Mouse (Mus musculus): ENCODE measurements around the gene Ptma. TPM values are rescaled to one million over a fixed set of nuclear protein-coding genes. Genes with fewer than 3 reads are reported as not detected.

Ptma gene
- total RNA-seq, 2 experiments from 2014 or later: 58.5 to 108 TPM

DNA sequence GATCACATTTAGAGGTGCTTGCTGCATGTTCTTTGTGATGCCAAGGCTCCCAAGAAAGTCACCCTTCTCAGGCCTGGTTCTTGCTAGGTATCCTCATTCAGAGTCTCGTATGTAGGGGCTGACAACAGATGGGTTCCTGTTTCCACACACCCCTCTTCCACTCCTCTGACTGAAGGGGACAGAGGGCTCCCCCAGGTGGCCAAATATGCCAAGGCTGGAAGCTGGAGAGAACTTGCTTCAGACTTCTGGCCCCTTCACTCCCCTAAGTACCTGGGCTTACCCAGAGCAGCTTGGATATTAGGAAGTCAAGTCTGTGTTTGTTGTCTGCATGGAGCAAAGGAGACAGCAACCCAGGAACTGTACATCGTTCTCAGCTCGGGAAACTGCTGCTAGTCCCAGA, 26.6 kb upstream of the Ptma start:
- DNase-seq: peak; percentile 77
- TF ChIP-seq CTCF (IDR thresholded peaks at IDR 0.05): peak; percentile 81
- H3K27ac ChIP-seq: peak overlapping the region; percentile 17
- intact Hi-C loops (cut with DNase I): loop anchor here (2.0 kb wide), 2 partner anchors 27 to 59 kb away; no protein-coding TSS in a partner anchor
- H3K4me3 ChIP-seq: no peak overlapping the region

DNA sequence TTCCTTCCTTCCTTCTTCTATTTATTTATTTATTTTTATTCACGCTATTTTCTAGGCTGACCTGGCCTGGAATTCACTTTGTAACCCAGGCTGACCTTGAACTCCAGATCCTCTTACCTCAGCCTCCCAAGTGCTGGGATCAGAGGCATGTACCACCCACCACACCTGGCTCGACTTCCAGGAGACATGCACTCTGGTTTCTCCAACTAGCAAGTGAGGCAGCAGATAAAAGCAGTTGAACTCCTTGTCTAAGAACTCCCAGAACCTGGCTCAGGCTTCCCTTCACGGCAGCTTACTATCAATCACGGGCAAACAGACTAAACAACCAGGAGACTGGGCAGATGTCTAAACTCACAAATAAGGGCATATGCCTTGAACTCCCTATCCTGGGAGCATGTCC, 25.8 kb upstream of the Ptma start:
- H3K27ac ChIP-seq: peak overlapping the region; percentile 63; the same call in 1 of the 2 replicates
- intact Hi-C loops (cut with DNase I): loop anchor here (1.0 to 2.0 kb wide), 3 partner anchors 28 to 60 kb away; no protein-coding TSS in a partner anchor
- TF ChIP-seq CTCF (IDR thresholded peaks at IDR 0.05): no peak
- no peak for DNase-seq
- H3K4me3 ChIP-seq: no peak overlapping the region

DNA sequence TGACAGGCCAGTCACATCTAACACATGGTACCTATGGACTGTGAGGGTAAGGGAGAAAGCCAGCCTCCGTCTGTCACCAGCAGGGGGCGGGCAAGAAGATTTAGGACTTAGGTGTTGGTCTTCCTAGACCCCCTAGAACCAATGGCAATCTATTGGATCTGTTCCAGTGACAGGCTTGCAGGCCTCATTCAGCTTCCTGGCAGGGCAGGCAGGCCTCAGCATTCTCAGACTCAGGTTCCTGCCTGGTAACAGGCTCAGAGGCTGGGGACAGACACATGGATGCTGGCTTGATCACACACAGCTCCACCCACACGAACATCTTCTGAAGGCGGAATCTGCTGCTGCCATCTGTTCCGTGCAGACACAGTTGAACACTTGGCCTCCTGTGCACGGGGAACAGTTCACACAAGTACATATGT, 25.4 kb upstream of the Ptma start:
- peak; percentile 68 for TF ChIP-seq CTCF (IDR thresholded peaks at IDR 0.05)
- peak overlapping the region; percentile 63; the same call in 1 of the 2 replicates for H3K27ac ChIP-seq
- H3K4me3 ChIP-seq: no peak overlapping the region
- intact Hi-C loops (cut with DNase I): loop anchor here (1.0 to 2.0 kb wide), 3 partner anchors 28 to 60 kb away; no protein-coding TSS in a partner anchor
- peak; percentile 64 for DNase-seq

DNA sequence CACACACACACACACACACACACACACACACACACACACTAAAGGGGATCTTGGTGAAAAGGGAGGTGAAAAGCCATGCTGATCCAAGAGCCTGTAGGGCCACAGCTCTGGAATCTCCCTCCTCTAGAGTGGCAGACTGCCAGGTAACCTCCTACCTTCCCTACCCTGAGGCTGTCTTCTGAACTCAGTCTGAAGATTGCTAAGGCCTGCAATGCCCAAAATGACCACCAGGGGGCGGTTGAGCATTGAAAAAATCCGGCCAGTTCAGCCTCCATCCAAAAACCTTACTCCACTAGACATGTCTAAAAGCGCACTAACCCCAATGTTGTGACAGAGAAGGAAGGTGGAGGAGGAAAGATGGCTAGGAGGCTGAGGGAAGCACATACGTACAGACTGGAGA, 25.0 kb upstream of the Ptma start:
- DNase-seq: peak; percentile 91
- Histone ChIP-seq H3K27ac (peak overlapping the region; percentile 63), H3K4me3 (no peak overlapping the region)
- intact Hi-C loops (cut with DNase I): loop anchor here (1.0 to 2.0 kb wide), 3 partner anchors 29 to 61 kb away; no protein-coding TSS in a partner anchor
- TF ChIP-seq CTCF (IDR thresholded peaks at IDR 0.05): no peak; the same call in none of the 2 replicates

DNA sequence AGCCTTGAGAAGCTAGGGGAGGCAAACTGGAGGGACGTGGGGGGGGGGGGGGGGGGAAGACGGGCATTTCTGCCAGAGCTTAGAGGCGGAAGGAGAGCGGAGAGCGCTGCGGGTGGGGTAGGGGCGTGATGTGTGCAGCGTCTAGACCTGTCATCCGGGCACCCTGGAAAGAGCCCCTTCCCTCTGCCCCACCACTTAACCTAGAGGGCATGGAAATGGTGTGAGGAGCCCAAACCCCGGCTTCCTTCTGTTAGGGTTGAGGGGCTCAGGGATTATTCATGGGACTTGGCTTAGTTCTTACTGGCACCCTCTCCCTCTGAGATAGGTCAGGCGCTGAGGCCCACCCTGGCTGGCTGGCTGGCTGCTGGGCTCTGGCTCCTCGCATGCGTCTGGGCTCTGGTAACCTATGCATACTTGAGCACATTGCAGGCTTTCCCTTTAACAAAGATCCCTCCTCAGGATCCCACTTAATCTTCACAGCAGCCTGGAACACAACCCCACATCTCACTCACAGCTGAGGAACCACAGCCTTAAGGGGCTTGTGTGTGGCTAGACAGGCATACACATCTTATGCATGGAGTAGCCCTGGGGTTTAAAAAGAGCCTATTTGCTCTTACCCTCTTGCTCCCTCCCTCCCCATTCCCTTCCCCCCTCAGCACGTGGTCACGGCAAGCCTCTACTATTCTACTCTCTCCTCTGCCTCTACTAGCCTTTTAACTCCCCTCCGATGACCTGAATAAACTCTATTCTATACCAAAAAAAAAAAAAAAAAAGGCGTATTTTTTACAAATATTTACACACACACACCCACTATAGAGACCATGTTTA, 24.1 kb upstream of the Ptma start:
- no peak for TF ChIP-seq CTCF (IDR thresholded peaks at IDR 0.05)
- no peak overlapping the region for H3K4me3 ChIP-seq
- no peak for DNase-seq
- peak overlapping the region; percentile 63; the same call in 1 of the 2 replicates for H3K27ac ChIP-seq
- intact Hi-C loops (cut with DNase I): no loop called here

DNA sequence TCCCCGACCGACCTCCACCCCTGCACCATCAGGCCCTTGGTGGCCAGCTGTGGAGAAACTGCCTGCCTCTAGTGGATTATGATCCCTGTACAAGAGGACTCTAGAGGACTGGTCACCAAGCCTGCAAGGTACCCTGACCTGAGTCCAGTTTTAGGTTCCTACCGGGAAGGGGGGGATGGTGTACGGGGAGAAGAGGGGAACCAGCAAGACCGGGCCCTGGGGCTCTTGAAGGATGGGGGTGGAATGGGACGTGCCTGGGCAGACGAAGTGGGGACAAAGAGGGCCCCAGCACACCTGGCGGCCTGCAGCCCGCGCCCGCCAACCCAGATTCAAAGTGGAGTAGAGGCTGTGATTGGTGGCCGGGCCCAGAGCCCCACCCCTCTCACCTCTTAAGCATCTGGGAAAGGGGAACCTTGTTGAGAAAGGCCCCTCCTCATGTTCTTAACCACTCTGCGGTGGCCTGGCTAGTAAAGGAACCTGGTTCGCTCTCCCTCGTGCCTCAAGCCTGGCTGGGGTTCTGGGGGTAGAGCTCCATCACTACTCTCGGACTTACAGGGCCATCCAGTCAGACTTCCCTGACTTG, 23.3 kb upstream of the Ptma start:
- H3K4me3 ChIP-seq: peak overlapping the region; percentile 73
- peak; percentile 46 for DNase-seq
- peak overlapping the region; percentile 90 for H3K27ac ChIP-seq
- TF ChIP-seq CTCF (IDR thresholded peaks at IDR 0.05): no peak
- intact Hi-C loops (cut with DNase I): no loop called here

DNA sequence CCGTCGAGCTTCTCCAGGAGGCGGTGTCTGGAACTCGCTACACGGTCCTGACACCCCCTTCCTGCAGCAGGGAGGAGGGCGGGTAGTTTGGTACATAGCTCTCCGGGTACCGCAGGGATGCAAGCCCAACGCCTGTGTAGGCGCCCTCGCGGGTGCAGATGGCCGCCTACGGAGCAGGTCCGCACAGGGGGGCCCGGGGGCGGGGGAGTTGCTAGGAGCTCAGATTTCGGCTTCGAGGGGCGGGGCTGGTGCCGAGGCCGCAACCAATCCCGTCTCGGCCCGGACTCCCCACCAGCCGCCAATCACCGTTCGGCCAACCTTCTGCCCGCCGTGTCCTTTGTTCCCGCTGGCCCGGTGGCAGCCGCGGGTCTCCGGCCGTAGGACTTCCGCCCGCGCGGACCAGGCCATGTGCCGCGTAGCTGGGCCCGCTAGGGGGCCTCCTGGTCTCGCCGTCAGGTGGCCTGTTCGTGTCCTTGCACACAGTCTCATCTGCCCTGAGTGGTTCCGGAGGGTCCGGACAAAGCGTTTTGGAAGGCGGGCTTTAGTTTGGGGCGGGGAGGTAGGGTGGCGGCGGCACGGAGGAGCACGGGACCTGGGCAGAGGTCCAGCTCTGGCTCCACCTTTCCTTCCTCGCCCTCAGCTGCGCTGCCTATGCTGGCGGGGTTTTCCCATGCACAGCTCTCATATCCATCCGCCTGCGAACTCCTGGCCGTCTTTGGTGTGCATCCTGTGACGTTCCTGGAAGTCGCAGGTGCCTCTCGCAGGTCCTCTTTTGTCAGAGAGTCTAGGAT, 22.4 kb upstream of the Ptma start:
- peak overlapping the region; percentile 73 for H3K4me3 ChIP-seq
- peak overlapping the region; percentile 90 for H3K27ac ChIP-seq
- intact Hi-C loops (cut with DNase I): no loop called here
- DNase-seq: peak; percentile 97
- TF ChIP-seq CTCF (IDR thresholded peaks at IDR 0.05): peak; percentile 73

DNA sequence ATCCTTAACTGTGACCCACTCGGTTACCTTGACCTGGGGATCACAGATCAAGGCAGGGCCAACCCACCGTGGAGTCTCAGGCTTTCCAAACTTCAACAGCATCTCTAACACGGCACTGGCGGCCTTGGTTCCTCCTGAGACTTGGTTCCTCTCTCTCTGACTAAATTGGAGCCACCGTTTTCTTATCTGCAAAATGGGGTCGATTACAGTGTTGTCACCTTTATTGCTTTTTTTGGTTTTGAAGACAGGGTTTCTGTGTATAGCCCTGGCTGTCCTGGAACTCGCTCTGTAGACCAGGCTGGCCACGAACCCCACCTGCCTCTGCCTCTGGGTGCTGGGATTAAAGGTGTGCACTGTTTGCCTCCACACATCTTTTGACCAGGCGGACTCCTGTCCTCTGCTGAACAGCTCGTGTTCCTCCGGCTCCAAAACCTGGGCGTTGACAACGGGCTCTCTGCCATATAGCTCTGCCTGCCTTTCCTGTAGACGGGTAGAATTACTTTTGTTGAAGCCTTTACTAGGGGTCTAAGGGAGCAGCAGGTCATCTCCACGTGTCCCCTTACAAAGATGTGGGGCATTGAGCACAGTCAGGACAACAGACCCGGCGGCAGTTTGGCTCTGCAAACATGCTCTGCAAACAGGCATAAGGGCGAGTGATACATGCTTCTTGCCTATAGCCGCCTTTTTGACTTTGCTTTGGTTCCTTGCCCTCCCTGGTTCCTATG, 21.7 kb upstream of the Ptma start:
- DNase-seq: peak; percentile 59
- peak overlapping the region; percentile 73 for H3K4me3 ChIP-seq
- peak overlapping the region; percentile 90 for H3K27ac ChIP-seq
- intact Hi-C loops (cut with DNase I): no loop called here
- no peak for TF ChIP-seq CTCF (IDR thresholded peaks at IDR 0.05)

DNA sequence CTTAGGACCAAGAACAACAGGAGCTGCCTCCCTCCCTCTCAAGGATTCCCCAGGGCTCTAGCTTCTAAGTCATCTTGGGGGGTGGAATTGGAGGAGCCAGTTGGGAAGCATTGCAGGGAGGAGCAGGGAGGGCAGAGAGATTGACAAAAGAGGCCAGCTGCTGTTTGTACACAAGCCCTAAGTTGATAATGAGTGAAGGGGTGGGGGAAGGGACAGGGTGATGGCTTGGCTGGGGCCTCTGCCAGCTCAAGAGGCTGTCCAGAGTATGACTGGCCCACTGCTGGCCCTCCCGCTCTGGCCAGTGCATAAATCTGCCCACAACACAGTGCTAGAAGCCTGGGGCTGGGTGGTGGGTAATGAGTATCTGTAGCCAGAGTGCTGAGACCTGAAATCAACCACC, 21.1 kb upstream of the Ptma start:
- Histone ChIP-seq H3K27ac (peak overlapping the region; percentile 90), H3K4me3 (no peak overlapping the region)
- intact Hi-C loops (cut with DNase I): no loop called here
- TF ChIP-seq CTCF (IDR thresholded peaks at IDR 0.05): no peak
- DNase-seq: peak; percentile 63

DNA sequence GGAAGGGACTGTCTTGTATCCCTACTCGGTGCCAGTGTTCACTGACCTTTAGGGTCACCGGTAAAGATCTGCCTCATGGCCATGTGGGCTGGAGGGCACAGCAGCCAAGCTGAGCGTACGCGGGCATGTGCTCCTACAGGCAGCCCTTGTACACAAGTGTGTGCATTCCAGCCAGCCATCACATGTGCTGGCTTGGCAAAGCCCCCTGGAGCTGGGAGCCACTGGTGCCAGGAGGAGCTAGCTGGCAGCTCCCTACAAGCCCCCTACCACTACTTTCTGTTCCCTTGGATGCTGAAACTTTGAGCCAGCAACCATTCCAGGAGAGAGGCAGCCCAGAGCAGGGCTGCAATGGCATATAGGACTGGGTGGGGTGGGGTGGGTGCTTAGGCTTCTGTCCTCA, 20.1 kb upstream of the Ptma start:
- DNase-seq: no peak
- H3K27ac ChIP-seq: 0 out of 2 replicates have a peak overlapping the region, but pooled peaks have one; percentile 5
- H3K4me3 ChIP-seq: no peak overlapping the region
- intact Hi-C loops (cut with DNase I): no loop called here
- TF ChIP-seq CTCF (IDR thresholded peaks at IDR 0.05): no peak

DNA sequence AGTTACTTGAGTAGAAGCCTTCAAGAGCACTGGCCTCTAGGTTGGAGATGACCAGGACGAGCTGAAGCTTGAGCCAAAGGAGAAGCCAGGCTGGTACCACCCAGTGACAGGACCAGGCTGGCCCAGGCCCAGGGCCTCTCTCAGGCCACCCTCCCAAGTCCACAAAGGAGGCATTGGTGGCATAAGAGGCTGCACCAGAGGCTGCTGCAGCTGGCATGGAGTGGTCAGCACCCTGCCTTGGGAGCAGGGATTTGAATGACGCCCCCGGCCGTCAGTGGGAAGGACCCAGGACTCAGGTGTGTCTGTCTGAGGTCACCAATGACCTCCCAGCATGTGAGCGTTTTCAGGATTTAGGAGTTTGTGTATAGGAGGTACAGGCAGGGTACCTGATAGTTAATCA, 18.7 kb upstream of the Ptma start:
- DNase-seq: no peak
- Histone ChIP-seq H3K4me3 (no peak overlapping the region), H3K27ac (no peak overlapping the region)
- intact Hi-C loops (cut with DNase I): no loop called here
- no peak for TF ChIP-seq CTCF (IDR thresholded peaks at IDR 0.05)

DNA sequence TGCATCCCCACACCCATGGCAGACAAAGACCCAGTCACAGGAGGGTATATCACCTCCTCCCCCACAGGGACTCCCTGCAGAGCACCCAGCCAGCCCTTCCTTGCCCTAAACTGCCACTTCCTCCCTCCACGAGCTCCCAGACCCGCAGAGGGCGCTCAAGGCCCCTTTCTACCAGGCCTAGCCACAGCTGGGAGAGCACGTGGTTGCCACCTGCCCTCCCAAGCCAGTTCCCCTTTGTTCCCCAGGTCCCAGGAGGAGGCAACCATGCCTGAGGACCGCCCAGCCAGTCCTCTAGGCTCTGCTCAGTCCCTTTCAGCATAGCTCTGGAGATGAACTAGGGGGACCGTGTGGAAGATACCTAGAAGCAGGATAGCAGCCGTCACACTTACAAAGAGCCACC, 17.1 kb upstream of the Ptma start:
- intact Hi-C loops (cut with DNase I): no loop called here
- peak; percentile 91 for DNase-seq
- Histone ChIP-seq H3K4me3 (no peak overlapping the region), H3K27ac (peak overlapping the region; percentile 40; the same call in 1 of the 2 replicates)
- TF ChIP-seq CTCF (IDR thresholded peaks at IDR 0.05): peak; percentile 84

All from gastrocnemius, adult 2 months (tissue).